Mouse (Mus musculus) MEL (cell line): Measurements from ENCODE around the gene Cul3. TPM values are rescaled to one million over a fixed set of nuclear protein-coding genes. Genes with fewer than 3 reads are reported as not detected.

ENCODE experiments used
- DNase-seq: peaks from one replicate; pipeline ENCODE4 v3.0.0; 2011; ENCODE audit warnings: low read depth, low spot score
- H3K27ac ChIP-seq: 2 replicates; pipeline ENCODE4 v1.5.1; 2012; ENCODE audit warnings: low read depth, mild to moderate bottlenecking, control low read depth, low read length, moderate library complexity; ENCODE audit not compliant: control insufficient read depth
- H3K27me3 ChIP-seq, 2 experiments: fragments of 150-350 bp in 1 of 2; sonication (generic) in 1 of 2; 2 replicates each; pipeline ENCODE4 v1.6.1; 2012; ENCODE audit warnings: low read length in 2 of 2, mild to moderate bottlenecking in 2 of 2, improper control_type of control experiment in 1 of 2, moderate library complexity in 1 of 2; ENCODE audit not compliant: insufficient read depth in 2 of 2, control insufficient read depth in 1 of 2
- H3K36me3 ChIP-seq, 2 experiments: 2 replicates each; pipeline ENCODE4 v1.6.1; 2012 to 2014; ENCODE audit warnings: low read length in 2 of 2, improper control_type of control experiment in 1 of 2, inconsistent platforms in 1 of 2, mild to moderate bottlenecking in 1 of 2; ENCODE audit not compliant: insufficient read depth in 2 of 2, control insufficient read depth in 1 of 2
- H3K4me1 ChIP-seq, 2 experiments: fragments of 150-350 bp in 1 of 2; sonication (generic) in 1 of 2; 2 replicates each; pipeline ENCODE4 v1.6.1; 2012; ENCODE audit warnings: low read length in 2 of 2, improper control_type of control experiment in 1 of 2, mild to moderate bottlenecking in 1 of 2; ENCODE audit not compliant: insufficient read depth in 2 of 2, control insufficient read depth in 1 of 2
- H3K4me3 ChIP-seq, 2 experiments: fragments of 150-350 bp in 1 of 2; sonication (generic) in 1 of 2; 2 replicates each; pipeline ENCODE4 v1.5.1; 2012; ENCODE audit warnings: low read depth in 2 of 2, low read length in 2 of 2, mild to moderate bottlenecking in 2 of 2, moderate library complexity in 2 of 2, control low read depth in 1 of 2, improper control_type of control experiment in 1 of 2; ENCODE audit not compliant: control insufficient read depth in 1 of 2, insufficient read depth in 1 of 2
- H3K79me2 ChIP-seq: 2 replicates; pipeline ENCODE4 v1.6.1; 2012; ENCODE audit warnings: mild to moderate bottlenecking, low read length, moderate library complexity; ENCODE audit not compliant: control insufficient read depth, poor library complexity, insufficient read depth
- H3K9ac ChIP-seq: 2 replicates; pipeline ENCODE4 v1.6.1; 2012; ENCODE audit warnings: low read depth, mild to moderate bottlenecking, control low read depth, low read length, moderate library complexity; ENCODE audit not compliant: control insufficient read depth, poor library complexity, severe bottlenecking
- H3K9me3 ChIP-seq: fragments of 150-350 bp; sonication (generic); replicated peaks from 2 replicates; pipeline ENCODE4 v1.6.1; 2012; ENCODE audit warnings: mild to moderate bottlenecking, low read length, improper control_type of control experiment, moderate library complexity; ENCODE audit not compliant: insufficient read depth
- BHLHE40 ChIP-seq: IDR thresholded peaks from 2 replicates; pipeline ENCODE4 v1.6.1; 2012; ENCODE audit warnings: low read depth, mild to moderate bottlenecking, inconsistent platforms, low read length, improper control_type of control experiment, borderline replicate concordance
- CHD1 ChIP-seq: IDR thresholded peaks from 2 replicates; pipeline ENCODE4 v1.6.1; 2012; ENCODE audit warnings: low read depth, mild to moderate bottlenecking, inconsistent platforms, low read length, improper control_type of control experiment
- CHD2 ChIP-seq: IDR thresholded peaks from 2 replicates; pipeline ENCODE4 v1.6.1; 2011; ENCODE audit warnings: low read length, improper control_type of control experiment
- ELF1 ChIP-seq: IDR thresholded peaks from 2 replicates; pipeline ENCODE4 v1.6.1; 2014; ENCODE audit warnings: low read depth, mild to moderate bottlenecking, inconsistent platforms, low read length, improper control_type of control experiment, moderate library complexity
- ETS1 ChIP-seq: IDR thresholded peaks from 2 replicates; pipeline ENCODE4 v1.6.1; 2012; ENCODE audit warnings: low read depth, mild to moderate bottlenecking, inconsistent platforms, low read length, improper control_type of control experiment, moderate library complexity
- GABPA ChIP-seq: IDR thresholded peaks from 2 replicates; pipeline ENCODE4 v1.6.1; 2012; ENCODE audit warnings: low read depth, mild to moderate bottlenecking, inconsistent platforms, low read length, improper control_type of control experiment, moderate library complexity
- GATA1 ChIP-seq: IDR thresholded peaks from 2 replicates; pipeline ENCODE4 v1.6.1; 2011; ENCODE audit warnings: low read depth, low read length, improper control_type of control experiment
- HCFC1 ChIP-seq: IDR thresholded peaks from 2 replicates; pipeline ENCODE4 v1.6.1; 2012; ENCODE audit warnings: low read depth, mild to moderate bottlenecking, inconsistent platforms, low read length, improper control_type of control experiment, moderate library complexity
- JUND ChIP-seq: IDR thresholded peaks from 2 replicates; pipeline ENCODE4 v1.6.1; 2011; ENCODE audit warnings: low read depth, mild to moderate bottlenecking, improper control_type of control experiment, low read length
- MAZ ChIP-seq: IDR thresholded peaks from 2 replicates; pipeline ENCODE4 v1.6.1; 2012; ENCODE audit warnings: low read depth, mild to moderate bottlenecking, inconsistent platforms, low read length, improper control_type of control experiment
- MEF2A ChIP-seq: IDR thresholded peaks from 2 replicates; pipeline ENCODE4 v1.6.1; 2014; ENCODE audit warnings: low read depth, mild to moderate bottlenecking, inconsistent platforms, low read length, improper control_type of control experiment; ENCODE audit not compliant: poor library complexity, insufficient replicate concordance, severe bottlenecking; ENCODE audit errors: extremely low read depth
- MXI1 ChIP-seq: IDR thresholded peaks from 2 replicates; pipeline ENCODE4 v1.6.1; 2011; ENCODE audit warnings: mild to moderate bottlenecking, low read depth, low read length, improper control_type of control experiment
- MYC ChIP-seq: IDR thresholded peaks from 2 replicates; pipeline ENCODE4 v1.6.1; 2011; ENCODE audit warnings: low read depth, mild to moderate bottlenecking, low read length, improper control_type of control experiment, moderate library complexity
- NRF1 ChIP-seq: IDR thresholded peaks from 2 replicates; pipeline ENCODE4 v1.6.1; 2014; ENCODE audit warnings: low read depth, mild to moderate bottlenecking, inconsistent platforms, low read length, improper control_type of control experiment, moderate library complexity; ENCODE audit not compliant: poor library complexity, insufficient read depth, severe bottlenecking
- POLR2A ChIP-seq, 2 experiments: IDR thresholded peaks; 2 replicates each; pipeline ENCODE4 v1.6.1; 2011 to 2012; ENCODE audit warnings: low read length in 2 of 2, mild to moderate bottlenecking in 2 of 2, control low read depth in 1 of 2, improper control_type of control experiment in 1 of 2, low read depth in 1 of 2, moderate library complexity in 1 of 2; ENCODE audit not compliant: control insufficient read depth in 1 of 2, insufficient read depth in 1 of 2, poor library complexity in 1 of 2
- POLR2AphosphoS2 ChIP-seq: IDR thresholded peaks from 2 replicates; pipeline ENCODE4 v1.6.1; 2011; ENCODE audit warnings: low read length, improper control_type of control experiment
- RAD21 ChIP-seq: IDR thresholded peaks from 2 replicates; pipeline ENCODE4 v1.6.1; 2011; ENCODE audit warnings: mild to moderate bottlenecking, low read depth, low read length, improper control_type of control experiment
- SIN3A ChIP-seq: IDR thresholded peaks from 2 replicates; pipeline ENCODE4 v1.6.1; 2012; ENCODE audit warnings: low read length, improper control_type of control experiment, inconsistent platforms
- SMC3 ChIP-seq: IDR thresholded peaks from 2 replicates; pipeline ENCODE4 v1.6.1; 2011; ENCODE audit warnings: low read depth, low read length, improper control_type of control experiment
- TAL1 ChIP-seq: IDR thresholded peaks from 2 replicates; pipeline ENCODE4 v1.6.1; 2012; ENCODE audit warnings: mild to moderate bottlenecking, inconsistent platforms, low read length, moderate library complexity, mixed read lengths
- TCF12 ChIP-seq: IDR thresholded peaks from 2 replicates; pipeline ENCODE4 v1.6.1; 2014; ENCODE audit warnings: low read depth, mild to moderate bottlenecking, inconsistent platforms, low read length, improper control_type of control experiment, moderate library complexity
- UBTF ChIP-seq: IDR thresholded peaks from 2 replicates; pipeline ENCODE4 v1.6.1; 2012; ENCODE audit warnings: low read depth, mild to moderate bottlenecking, inconsistent platforms, low read length, improper control_type of control experiment, moderate library complexity, borderline replicate concordance; ENCODE audit not compliant: insufficient read depth
- USF1 ChIP-seq: IDR thresholded peaks from 2 replicates; pipeline ENCODE4 v1.6.1; 2014; ENCODE audit warnings: low read depth, mild to moderate bottlenecking, inconsistent platforms, low read length, improper control_type of control experiment, moderate library complexity
- USF2 ChIP-seq, 2 experiments: IDR thresholded peaks; 2 replicates each; pipeline ENCODE4 v1.6.1; 2011 to 2012; ENCODE audit warnings: improper control_type of control experiment in 2 of 2, low read length in 2 of 2, borderline replicate concordance in 1 of 2, inconsistent platforms in 1 of 2, low read depth in 1 of 2, mild to moderate bottlenecking in 1 of 2; ENCODE audit not compliant: insufficient read depth in 1 of 2
- ZC3H11A ChIP-seq: IDR thresholded peaks from 2 replicates; pipeline ENCODE4 v1.6.1; 2012; ENCODE audit warnings: low read depth, mild to moderate bottlenecking, inconsistent platforms, low read length, improper control_type of control experiment
- ZMIZ1 ChIP-seq: IDR thresholded peaks from 2 replicates; pipeline ENCODE4 v1.6.1; 2012; ENCODE audit warnings: low read depth, mild to moderate bottlenecking, inconsistent platforms, low read length, improper control_type of control experiment, moderate library complexity
- ZNF384 ChIP-seq: IDR thresholded peaks from 2 replicates; pipeline ENCODE4 v1.6.1; 2012; ENCODE audit warnings: low read depth, mild to moderate bottlenecking, inconsistent platforms, low read length, improper control_type of control experiment
- polyA plus RNA-seq, 2 experiments: library from polyadenylated mRNA; stranded (reverse) in 1 of 2; unstranded in 1 of 2; fragments of >175 nt in 1 of 2; fragments of >200 nt in 1 of 2; gene quantifications; 2 replicates each; pipeline versions ENCODE4 v1.2.1 to v1.2.4; 2012; ENCODE audit warnings: low replicate concordance in 2 of 2, low read depth in 1 of 2; ENCODE audit not compliant: insufficient read length in 2 of 2, insufficient read depth in 1 of 2, missing spikeins in 1 of 2
- total RNA-seq: library from RNA; depleted of rRNA; stranded (reverse); fragments of 300-350 nt; gene quantifications from 2 replicates; pipeline ENCODE4 v1.2.3, GENCODE M21; 2012

Gene Cul3
- total and polyA plus RNA-seq, 3 experiments, result 68.2 to 1,559 (median 90.9) TPM

GRCm38 (mm10) chr1:80339425-80340021 is 757 bp downstream of the Cul3 start:
- TF ChIP-seq SMC3 (no peak), RAD21 (no peak), MXI1 (peak; percentile 47; the same call in 1 of the 2 replicates), ZNF384 (no peak), TAL1 (no peak), GABPA (no peak), MYC (no peak), USF2 (IDR thresholded peaks at IDR 0.05; ENCODE audit: borderline replicate concordance in 1 of 2, insufficient read depth in 1 of 2, low read depth in 1 of 2, low read length in 2 of 2) (no peak), CHD2 (no peak), JUND (no peak), HCFC1 (peak; percentile 7; the same call in 1 of the 2 replicates), ETS1 (0 out of 2 replicates have a peak, but pooled peaks have one; percentile 8), NRF1 (no peak), ZC3H11A (no peak), ZMIZ1 (no peak), TCF12 (no peak), MEF2A (no peak), POLR2AphosphoS2 (no peak), MAZ (no peak), UBTF (no peak), GATA1 (0 out of 2 replicates have a peak, but pooled peaks have one; percentile 39), BHLHE40 (no peak), SIN3A (peak; percentile 69), USF1 (no peak), ELF1 (no peak), POLR2A (IDR thresholded peaks at IDR 0.05; ENCODE audit: control insufficient read depth in 1 of 2, insufficient read depth in 1 of 2, low read depth in 1 of 2, low read length in 2 of 2, poor library complexity in 1 of 2) (0 out of 4 replicates have a peak, but pooled peaks of 1 of the 2 experiments have one; percentile 49), CHD1 (no peak)
- DNase-seq, result peak; percentile 71
- H3K9me3 ChIP-seq, result no peaks in the 10 kb centered on the region
- peaks cover 43% of the 10 kb centered on the region for H3K79me2 ChIP-seq
- peak overlapping the region; percentile 91 to 98 for H3K4me3 ChIP-seq
- peaks cover 7 to 15% of the 10 kb centered on the region in 2 experiments; a peak in 3 of 4 replicates for H3K4me1 ChIP-seq
- peaks cover 0 to 30% of the 10 kb centered on the region in 2 experiments for H3K36me3 ChIP-seq
- H3K27me3 ChIP-seq, result no peaks in the 10 kb centered on the region
- peak overlapping the region; percentile 98 for H3K9ac ChIP-seq
- peak overlapping the region; percentile 70 for H3K27ac ChIP-seq
